In genomic region chr3:145653191-145653940, GRCm38 (mm10) we compare ENCODE assay signal across 8 mouse cellular contexts. TPM values are rescaled to one million over a fixed set of nuclear protein-coding genes. Genes with fewer than 3 reads are reported as not detected.
DNase-seq lines count a peak whose midpoint lies in the region; ATAC-seq lines count a peak whose summit lies in the region.

No protein-coding gene starts in this region.

- peak; percentile 20 to 63 for DNase-seq in spleen, postnatal 4 days (ENCODE audit: low spot score in 2 of 2)
- no peak for DNase-seq in spleen, adult 12 weeks (ENCODE audit: low spot score)
- DNase-seq in embryonic facial prominence, embryonic 10.5 days (ENCODE audit: low spot score), result peak; percentile 88
- DNase-seq in heart, adult 8-10 months (ENCODE audit: low spot score), result peak; percentile 86
- peak; percentile 71 for DNase-seq in kidney, adult 18-20 months
- DNase-seq in urinary bladder, postnatal 4 days (ENCODE audit: low spot score in 2 of 2), result peak; percentile 75 to 81

- peak overlapping the region; percentile 55 for H3K4me2 ChIP-seq in liver, embryonic 16.5 days (ENCODE audit: low read depth, low read length)
- H3K4me2 ChIP-seq in neural tube, embryonic 14.5 days (ENCODE audit: low read depth, low read length), result peak overlapping the region; percentile 66

- peak overlapping the region; percentile 80 for H3K4me3 ChIP-seq in embryonic facial prominence, embryonic 10.5 days
- H3K4me3 ChIP-seq in liver, embryonic 16.5 days (ENCODE audit: low read depth, low read length), result peak overlapping the region; percentile 49
- H3K4me3 ChIP-seq in neural tube, embryonic 14.5 days (ENCODE audit: low read depth, low read length), result peak overlapping the region; percentile 31

- peaks cover 58% of the 10 kb centered on the region for H3K4me1 ChIP-seq in embryonic facial prominence, embryonic 10.5 days
- H3K4me1 ChIP-seq in liver, embryonic 16.5 days (ENCODE audit: control insufficient read depth, low read depth, low read length), result no peaks in the 10 kb centered on the region; the same call in 1 of the 2 replicates
- H3K4me1 ChIP-seq in neural tube, embryonic 14.5 days (ENCODE audit: control insufficient read depth, insufficient read depth, low read length), result peaks cover 37% of the 10 kb centered on the region

- under 1% methylated on average over 53 of the region's 53 CpGs for WGBS in embryonic facial prominence, embryonic 10.5 days
- WGBS in liver, embryonic 16.5 days (ENCODE audit: insufficient replicate concordance), result under 1% methylated on average over 52 of the region's 53 CpGs
- WGBS in neural tube, embryonic 14.5 days, result under 1% methylated on average over 53 of the region's 53 CpGs

- H3K9me3 ChIP-seq in embryonic facial prominence, embryonic 10.5 days, result no peaks in the 10 kb centered on the region
- H3K9me3 ChIP-seq in liver, embryonic 16.5 days (replicated peaks; ENCODE audit: control insufficient read depth, low read length), result no peaks in the 10 kb centered on the region
- no peaks in the 10 kb centered on the region for H3K9me3 ChIP-seq in neural tube, embryonic 14.5 days (ENCODE audit: control insufficient read depth, low read length)

- no peaks in the 10 kb centered on the region; the same call in 1 of the 2 replicates for H3K36me3 ChIP-seq in embryonic facial prominence, embryonic 10.5 days (replicated peaks)
- H3K36me3 ChIP-seq in liver, embryonic 16.5 days (ENCODE audit: control insufficient read depth, insufficient read depth), result no peaks in the 10 kb centered on the region
- H3K36me3 ChIP-seq in neural tube, embryonic 14.5 days (ENCODE audit: control insufficient read depth, insufficient read depth, low read length), result no peaks in the 10 kb centered on the region

- ATAC-seq in liver, embryonic 16.5 days (ENCODE audit: low read depth), result peak; percentile 44
- peak; percentile 26; the same call in 1 of the 2 replicates for ATAC-seq in neural tube, embryonic 14.5 days (ENCODE audit: low read depth)

- H3K9ac ChIP-seq in liver, embryonic 16.5 days (ENCODE audit: low read depth, low read length), result peak overlapping the region; percentile 34; the same call in 1 of the 2 replicates
- H3K9ac ChIP-seq in neural tube, embryonic 14.5 days (replicated peaks; ENCODE audit: low read depth, low read length), result peak overlapping the region; percentile 52

- H3K27ac ChIP-seq in embryonic facial prominence, embryonic 10.5 days (replicated peaks), result peak overlapping the region; percentile 95
- H3K27ac ChIP-seq in liver, embryonic 16.5 days (ENCODE audit: low read length), result no peak overlapping the region
- no peak overlapping the region for H3K27ac ChIP-seq in neural tube, embryonic 14.5 days (ENCODE audit: low read depth, low read length)

- peaks cover 27% of the 10 kb centered on the region for H3K27me3 ChIP-seq in embryonic facial prominence, embryonic 10.5 days (replicated peaks; ENCODE audit: low read depth, poor library complexity, severe bottlenecking)
- peaks cover 51% of the 10 kb centered on the region for H3K27me3 ChIP-seq in liver, embryonic 16.5 days (ENCODE audit: control insufficient read depth, insufficient read depth, low read depth, low read length)
- peaks cover 11% of the 10 kb centered on the region for H3K27me3 ChIP-seq in neural tube, embryonic 14.5 days (ENCODE audit: control insufficient read depth, insufficient read depth, low read length)

RNA-seq across cellular contexts. Expression of gene Ccn1, which starts 3.6 kb away (rescaled TPM):
- polyA plus RNA-seq in embryonic facial prominence, embryonic 10.5 days (2016; fragmentation: Nextera tagmentation; extraction: Ambion mirVana), result 40.2 and 42.2 TPM in 2 replicates
- 10 to 100 TPM; 53.0 to 86.1 (median 71.0) TPM for total RNA-seq in heart, adult 8-10 months (2022)
- polyA plus RNA-seq in liver, embryonic 16.5 days (2015; fragmentation: Nextera tagmentation; extraction: Ambion mirVana), result 7.9 and 9.1 TPM in 2 replicates
- polyA plus RNA-seq in neural tube, embryonic 14.5 days (2014; fragmentation: Nextera tagmentation; extraction: Ambion mirVana), result 1.9 and 4.5 TPM in 2 replicates
